Mouse (Mus musculus): ENCODE results near the gene Pwwp2b. TPM values are rescaled to one million over a fixed set of nuclear protein-coding genes. Genes with fewer than 3 reads are reported as not detected.

Pwwp2b gene
- polyA plus RNA-seq, 1 experiment: 15.6 TPM

DNA sequence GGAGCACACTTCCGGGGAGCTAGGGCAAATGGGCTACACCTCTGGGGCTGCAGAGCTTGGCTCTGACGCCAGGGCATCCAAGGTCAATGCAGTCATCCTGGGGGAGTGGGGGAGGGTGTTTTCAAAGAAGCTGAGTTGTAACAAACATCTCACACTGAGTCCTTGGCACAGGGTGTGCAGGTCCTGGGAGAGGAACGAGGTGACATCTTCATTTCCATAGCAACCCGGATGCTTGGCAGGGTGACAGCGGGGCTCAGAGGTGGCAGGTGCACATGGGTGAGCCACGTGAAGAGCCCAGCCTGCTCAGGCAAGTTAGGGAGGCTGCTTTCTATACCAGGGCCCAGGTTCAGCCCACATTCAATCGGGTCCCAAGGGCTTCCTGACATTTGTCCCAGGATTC, 52.1 kb downstream of the Pwwp2b start:
- no peak for DNase-seq (ENCODE audit: low read depth)

- no peak for DNase-seq (ENCODE audit: low read depth)
Observed at GRCm38 (mm10) chr7:139301505-139301904, 53.2 kb downstream of the Pwwp2b start.

DNA sequence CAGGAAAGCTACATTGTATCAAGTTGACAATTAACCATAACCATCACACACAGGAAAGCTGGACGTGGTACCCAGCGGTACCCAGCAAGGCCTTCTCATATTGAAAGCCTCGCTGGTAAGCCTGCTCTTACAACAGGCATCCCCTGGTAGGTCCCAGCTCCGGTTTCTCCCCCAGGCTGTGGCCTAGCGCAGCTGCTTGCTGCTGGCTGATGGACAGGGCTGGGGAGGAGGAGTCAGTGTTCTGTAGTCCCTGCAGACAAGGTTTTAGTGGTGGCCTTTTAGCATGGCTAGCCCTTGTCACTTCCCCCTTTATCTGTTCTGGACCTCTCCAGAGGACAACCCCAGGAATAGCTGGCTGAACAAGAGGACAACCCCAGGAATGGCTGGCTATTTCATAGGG, 54.0 kb downstream of the Pwwp2b start:
- DNase-seq (ENCODE audit: low read depth): no peak

DNA sequence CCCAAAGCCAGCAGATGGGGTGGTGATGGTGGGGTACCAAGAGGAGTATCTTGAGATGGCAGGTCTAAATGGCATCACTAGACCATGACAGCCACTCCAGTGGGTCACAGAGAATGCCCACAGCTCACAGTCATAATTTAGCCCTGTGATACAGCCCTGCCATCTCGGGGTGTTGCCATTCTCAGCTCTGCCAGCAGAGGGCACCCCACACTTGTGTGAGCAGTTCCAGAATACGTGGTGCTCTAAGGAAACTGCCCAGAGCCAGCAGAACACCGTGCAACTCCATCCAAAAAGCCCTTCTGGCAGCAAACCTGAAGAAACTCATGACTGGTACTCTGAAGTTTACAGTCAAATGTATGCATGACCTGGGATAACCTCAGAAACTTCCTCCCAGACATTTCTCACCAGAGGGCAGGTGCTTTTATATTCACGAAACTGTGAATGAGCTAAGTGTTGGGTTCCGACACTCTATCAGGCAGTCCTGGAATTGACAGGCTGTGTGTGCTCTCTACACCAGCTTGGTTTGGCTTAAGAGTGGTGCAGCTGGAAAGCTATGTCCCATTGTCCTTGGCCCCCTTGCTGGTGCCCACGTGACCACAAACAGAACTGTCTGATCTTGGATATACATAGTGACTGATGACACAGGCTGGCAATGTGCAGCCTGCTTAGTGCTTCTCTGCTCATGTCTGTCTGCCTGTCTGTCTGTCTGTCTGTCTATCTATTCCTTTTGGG, 55.2 kb downstream of the Pwwp2b start:
- no peak for DNase-seq (ENCODE audit: low read depth)

DNA sequence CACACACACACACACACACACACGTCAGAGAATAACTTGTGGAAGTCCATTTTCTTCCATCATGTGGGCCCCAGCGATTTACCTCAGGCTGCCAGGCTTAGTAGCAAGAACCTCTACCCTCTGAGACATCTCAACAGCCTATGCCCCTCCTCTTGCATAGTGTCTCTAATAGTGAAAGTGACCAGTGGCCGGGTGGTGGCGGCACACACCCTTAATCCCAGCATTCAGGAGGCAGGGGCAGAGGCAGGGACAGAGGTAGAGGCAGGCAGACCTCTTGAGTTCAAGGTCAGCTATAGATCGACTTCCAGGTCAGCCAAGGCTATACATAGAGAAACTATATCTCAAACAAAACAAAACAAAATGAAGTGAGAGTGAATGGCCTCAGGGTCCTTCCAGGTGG, 56.0 kb downstream of the Pwwp2b start:
- no peak for DNase-seq (ENCODE audit: low read depth)

GRCm38 (mm10) chr7:139307056-139307455, 58.8 kb downstream of the Pwwp2b start:
- DNase-seq (ENCODE audit: low read depth): no peak

GRCm38 (mm10) chr7:139308140-139308895, 60.0 kb downstream of the Pwwp2b start:
- DNase-seq (ENCODE audit: low read depth): no peak

- DNase-seq (ENCODE audit: low read depth): no peak
Observed at GRCm38 (mm10) chr7:139309106-139309505, 60.8 kb downstream of the Pwwp2b start.

GRCm38 (mm10) chr7:139310487-139310951, 62.2 kb downstream of the Pwwp2b start:
- no peak for DNase-seq (ENCODE audit: low read depth)

GRCm38 (mm10) chr7:139312686-139313085, 64.4 kb downstream of the Pwwp2b start:
- no peak for DNase-seq (ENCODE audit: low read depth)

DNA sequence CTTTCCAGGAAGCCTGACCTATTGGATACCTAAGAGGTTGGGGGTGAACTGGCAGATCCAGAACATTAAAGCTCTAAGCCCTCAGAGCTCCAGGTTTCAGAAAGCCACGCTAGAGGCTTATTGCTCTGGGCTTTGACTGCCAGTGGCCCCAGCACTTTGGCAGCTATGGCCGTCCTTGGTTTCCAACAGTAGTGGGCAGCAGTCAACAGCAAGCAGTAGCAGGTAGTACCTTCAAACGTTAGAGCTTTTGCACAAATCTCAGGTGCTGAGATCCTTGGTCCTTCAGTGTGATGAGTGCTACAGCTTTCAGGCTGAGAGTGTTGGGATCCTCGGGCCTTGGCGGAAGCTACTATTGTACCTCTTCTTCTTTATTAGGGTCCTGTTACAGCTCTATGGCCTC, 65.1 kb downstream of the Pwwp2b start:
- DNase-seq (ENCODE audit: low read depth): no peak

- DNase-seq (ENCODE audit: low read depth): no peak
Observed at GRCm38 (mm10) chr7:139314716-139315115, 66.4 kb downstream of the Pwwp2b start.

GRCm38 (mm10) chr7:139319006-139319411, 70.7 kb downstream of the Pwwp2b start:
- no peak for DNase-seq (ENCODE audit: low read depth)

Other genes starting within 250 kb of the Pwwp2b start
- 1.1 TPM in 2 replicates for gene Dpysl4, start 162.5 kb upstream of the Pwwp2b start, polyA plus RNA-seq (2012; rRNA removed)
- 17.3 and 24.2 TPM in 2 replicates for gene Lrrc27, start 35.5 kb upstream of the Pwwp2b start, polyA plus RNA-seq (2012; rRNA removed)
- 6.6 and 9.0 TPM in 2 replicates for gene Stk32c, start 35.2 kb upstream of the Pwwp2b start, polyA plus RNA-seq (2012; rRNA removed)
- gene Inpp5a, start 140.6 kb downstream of the Pwwp2b start, polyA plus RNA-seq (2012; rRNA removed): 26.2 and 33.9 TPM in 2 replicates